ENCODE assay signal across 17 mouse cellular contexts in genomic region chr2:149724279-149724678, GRCm38 (mm10).
DNase-seq lines count a peak whose midpoint lies in the region; ATAC-seq and TF ChIP-seq lines count a peak whose summit lies in the region.
"Had no signal": no experiment of that assay in that cellular context is flagged by ENCODE, and none has a peak within 500 bp of the region (broad histone marks: within the 10 kb centered on the region; RNA-seq: fewer than 3 reads in every experiment).

No protein-coding gene starts in this region.

- no peaks in the 10 kb centered on the region for H3K27me3 ChIP-seq in kidney, postnatal 0 days (ENCODE audit: insufficient read depth, low read length)
- no peaks in the 10 kb centered on the region for H3K27me3 ChIP-seq in stomach, embryonic 14.5 days (ENCODE audit: control insufficient read depth, insufficient read depth, low read length)
- H3K27me3 ChIP-seq in stomach, postnatal 0 days (ENCODE audit: control insufficient read depth, insufficient read depth, low read length): no peaks in the 10 kb centered on the region
- H3K27me3 ChIP-seq: embryonic facial prominence, embryonic 15.5 days; forebrain, embryonic 12.5 days had no signal

- 22% methylated on average over 7 of the region's 7 CpGs for WGBS in kidney, postnatal 0 days
- WGBS in stomach, embryonic 14.5 days: 29% methylated on average over 7 of the region's 7 CpGs
- WGBS in stomach, postnatal 0 days: 17% methylated on average over 7 of the region's 7 CpGs

- no peak for TF ChIP-seq EP300 in stomach, postnatal 0 days (optimal IDR thresholded peaks at IDR 0.05)

- no peak overlapping the region for H3K9ac ChIP-seq in kidney, postnatal 0 days (ENCODE audit: low read depth, low read length)
- H3K9ac ChIP-seq in stomach, embryonic 14.5 days (replicated peaks; ENCODE audit: low read depth, low read length): no peak overlapping the region
- no peak overlapping the region for H3K9ac ChIP-seq in stomach, postnatal 0 days (ENCODE audit: low read length)
- H3K9ac ChIP-seq: embryonic facial prominence, embryonic 15.5 days; forebrain, embryonic 12.5 days; lung, embryonic 14.5 days had no signal

- TF ChIP-seq CTCF in kidney, postnatal 0 days (IDR thresholded peaks at IDR 0.05; ENCODE audit: low read depth): no peak
- TF ChIP-seq CTCF in stomach, postnatal 0 days (IDR thresholded peaks at IDR 0.05; ENCODE audit: low read depth): no peak

- no peak overlapping the region for H3K27ac ChIP-seq in kidney, postnatal 0 days
- no peak overlapping the region for H3K27ac ChIP-seq in stomach, embryonic 14.5 days (ENCODE audit: low read length)
- no peak overlapping the region for H3K27ac ChIP-seq in stomach, postnatal 0 days (replicated peaks)
- H3K27ac ChIP-seq: embryonic facial prominence, embryonic 15.5 days; forebrain, embryonic 12.5 days had no signal

- H3K4me3 ChIP-seq in kidney, postnatal 0 days (replicated peaks; ENCODE audit: low read depth, low read length): no peak overlapping the region
- no peak overlapping the region for H3K4me3 ChIP-seq in stomach, embryonic 14.5 days (ENCODE audit: low read depth, low read length)
- H3K4me3 ChIP-seq in stomach, postnatal 0 days (ENCODE audit: low read depth, low read length): no peak overlapping the region
- H3K4me3 ChIP-seq: embryonic facial prominence, embryonic 15.5 days; forebrain, embryonic 12.5 days; myocyte had no signal

- no peaks in the 10 kb centered on the region for H3K9me3 ChIP-seq in kidney, postnatal 0 days (replicated peaks; ENCODE audit: low read length)
- no peaks in the 10 kb centered on the region for H3K9me3 ChIP-seq in stomach, embryonic 14.5 days (ENCODE audit: control insufficient read depth, low read depth, low read length)
- no peaks in the 10 kb centered on the region for H3K9me3 ChIP-seq in stomach, postnatal 0 days (ENCODE audit: control insufficient read depth, low read length)
- H3K9me3 ChIP-seq: embryonic facial prominence, embryonic 15.5 days; forebrain, embryonic 12.5 days had no signal

- no peak for DNase-seq in kidney, postnatal 0 days (ENCODE audit: low spot score)
- DNase-seq in kidney, postnatal 36 days: no peak
- no peak for DNase-seq in stomach, postnatal 0 days (ENCODE audit: low spot score)
- peak; percentile 14 for DNase-seq in embryo, embryonic 9.5 days (ENCODE audit: extremely low spot score)
- no peak for DNase-seq in ovary, postnatal 36 days (ENCODE audit: low spot score)
- DNase-seq in spleen, postnatal 14 days (ENCODE audit: low spot score in 2 of 2): no peak
- DNase-seq: adrenal gland, postnatal 36 days; cerebellum, postnatal 14 days; kidney, postnatal 10 days; layer of hippocampus, adult 9-11 months; lung, embryonic 14.5 days; right cerebral cortex, postnatal 25 days had no signal

- H3K4me2 ChIP-seq in kidney, postnatal 0 days (ENCODE audit: low read length): no peak overlapping the region
- no peak overlapping the region for H3K4me2 ChIP-seq in stomach, embryonic 14.5 days (replicated peaks; ENCODE audit: low read depth, low read length)
- no peak overlapping the region for H3K4me2 ChIP-seq in stomach, postnatal 0 days (replicated peaks; ENCODE audit: low read depth)
- H3K4me2 ChIP-seq: embryonic facial prominence, embryonic 15.5 days; forebrain, embryonic 12.5 days; lung, embryonic 14.5 days had no signal

- ATAC-seq in kidney, postnatal 0 days (replicated peaks; ENCODE audit: low FRiP score, low read depth): 0 out of 2 replicates have a peak, but pooled peaks have one; percentile 59
- ATAC-seq in stomach, embryonic 14.5 days (ENCODE audit: insufficient number of reproducible peaks, insufficient read depth, low FRiP score, low read depth): 0 out of 2 replicates have a peak, but pooled peaks have one; percentile 33
- no peak for ATAC-seq in stomach, postnatal 0 days (ENCODE audit: low FRiP score, low TSS enrichment)
- ATAC-seq: CD4-positive, CD25-positive, alpha-beta regulatory T cell, adult 4 months had no signal

- no peaks in the 10 kb centered on the region for H3K4me1 ChIP-seq in kidney, postnatal 0 days (replicated peaks; ENCODE audit: insufficient read depth, low read length)
- H3K4me1 ChIP-seq in stomach, embryonic 14.5 days (ENCODE audit: control insufficient read depth, insufficient read depth, low read length): no peaks in the 10 kb centered on the region
- no peaks in the 10 kb centered on the region for H3K4me1 ChIP-seq in stomach, postnatal 0 days (replicated peaks; ENCODE audit: control insufficient read depth, insufficient read depth)
- H3K4me1 ChIP-seq: embryonic facial prominence, embryonic 15.5 days; forebrain, embryonic 12.5 days had no signal

- no peaks in the 10 kb centered on the region for H3K36me3 ChIP-seq in kidney, postnatal 0 days (ENCODE audit: insufficient read depth, low read length)
- no peaks in the 10 kb centered on the region for H3K36me3 ChIP-seq in stomach, embryonic 14.5 days (ENCODE audit: control insufficient read depth, insufficient read depth, low read length)
- H3K36me3 ChIP-seq in stomach, postnatal 0 days (ENCODE audit: control insufficient read depth, insufficient read depth, low read length): no peaks in the 10 kb centered on the region
- H3K36me3 ChIP-seq: embryonic facial prominence, embryonic 15.5 days; forebrain, embryonic 12.5 days had no signal
